Mouse (Mus musculus) E14TG2a.4 (cell line): ENCODE results near the gene Nars2.

Experiments used
- CTCF ChIP-seq: conservative IDR thresholded peaks from 2 replicates; pipeline ENCODE4 v1.5.1; 2014; ENCODE audit warnings: low read length
- NANOG ChIP-seq: IDR thresholded peaks from 2 replicates; pipeline ENCODE4 v1.6.1; 2014; ENCODE audit warnings: borderline replicate concordance, low read length, mixed read lengths
- POU5F1 ChIP-seq: IDR thresholded peaks from 2 replicates; pipeline ENCODE4 v1.6.1; 2014; ENCODE audit warnings: low read length, borderline replicate concordance

DNA sequence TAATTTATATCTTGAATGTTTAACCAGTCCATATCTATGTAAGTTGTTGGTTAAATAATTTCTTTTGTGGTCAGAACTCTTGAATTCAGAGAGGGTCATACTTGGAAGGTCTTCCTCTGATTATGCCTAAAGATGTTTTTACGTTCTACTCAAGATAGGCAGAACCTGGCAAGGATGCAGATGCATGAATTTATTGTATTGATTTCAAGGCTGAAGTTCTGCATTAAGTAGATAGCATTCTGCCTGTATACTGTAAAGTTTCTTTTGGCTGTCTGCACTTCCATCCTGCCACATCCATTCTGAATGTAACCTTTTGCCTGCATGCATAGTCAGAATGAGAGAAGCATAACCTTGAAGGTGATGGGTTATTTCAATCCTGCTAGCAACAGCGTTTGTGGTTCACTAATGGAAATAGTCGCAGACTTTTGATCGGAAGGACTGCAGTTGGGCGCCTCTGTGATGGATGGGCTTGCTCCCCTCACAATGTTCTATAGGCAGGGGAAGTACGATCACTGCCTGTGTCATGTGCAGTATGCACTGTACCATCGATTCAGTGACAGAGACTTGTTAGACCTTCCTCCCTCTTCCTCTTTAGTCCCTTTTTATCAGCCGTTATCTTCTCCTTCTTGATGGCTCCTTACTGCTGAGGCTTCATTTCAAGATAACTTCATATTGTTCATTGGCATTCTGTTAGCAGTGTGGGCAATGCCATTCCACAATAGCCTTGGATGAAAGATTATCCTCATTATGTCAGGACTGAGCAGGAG, 21.0 kb downstream of the Nars2 start:
- TF ChIP-seq CTCF (no peak), NANOG (no peak), POU5F1 (no peak)
